Mouse (Mus musculus) gastrocnemius, adult 2 months (tissue): ENCODE results near the gene Gmpr. TPM values are rescaled to one million over a fixed set of nuclear protein-coding genes. Genes with fewer than 3 reads are reported as not detected.

Source experiments
- DNase-seq: peaks from one replicate; pipeline ENCODE4 v3.0.0; 2022
- H3K27ac ChIP-seq: fragments of 200-600 bp; 2 replicates; pipeline ENCODE4 v1.8.1; 2022; ENCODE audit warnings: mild to moderate bottlenecking
- H3K4me3 ChIP-seq: fragments of 200-600 bp; 2 replicates; pipeline ENCODE4 v1.8.1; 2022; ENCODE audit warnings: mild to moderate bottlenecking, moderate library complexity
- CTCF ChIP-seq: fragments of 200-600 bp; IDR thresholded peaks from 2 replicates; pipeline ENCODE4 v1.8.1; 2022; ENCODE audit warnings: antibody characterized with exemption, mild to moderate bottlenecking, moderate library complexity
- intact Hi-C: fragments of 180-260 bp; cut with DNase I; formaldehyde crosslinking; loops from one replicate; pipeline ENCODE4 v1.15.1; 2025
- total RNA-seq, 2 experiments: library from RNA; stranded (reverse); gene quantifications; 2 replicates each; pipeline ENCODE4 v1.2.3; 2021

The Gmpr gene
- total RNA-seq, 2 experiments from 2014 or later, result 152 to 185 TPM

- no peak for DNase-seq
- intact Hi-C loops, result no loop called here
- Histone ChIP-seq H3K4me3 (peak overlapping the region; percentile 25), H3K27ac (peak overlapping the region; percentile 73)
- no peak for TF ChIP-seq CTCF
Observed at GRCm38 (mm10) chr13:45562011-45562410, 54.8 kb downstream of the Gmpr start.

- intact Hi-C loops, result no loop called here
- H3K27ac ChIP-seq, result no peak overlapping the region
Observed at GRCm38 (mm10) chr13:45564946-45565345, 57.7 kb downstream of the Gmpr start.

GRCm38 (mm10) chr13:45569932-45570331 is 62.7 kb downstream of the Gmpr start:
- intact Hi-C loops, result loop anchor here (5.0 kb wide), 4 partner anchors 67 to 687 kb away; no protein-coding TSS in a partner anchor
- H3K27ac ChIP-seq, result no peak overlapping the region
- no peak for DNase-seq
- H3K4me3 ChIP-seq, result no peak overlapping the region
- TF ChIP-seq CTCF, result no peak

More at GRCm38 (mm10) chr13:45564946-45565345, 57.7 kb downstream of the Gmpr start:
- no peak for TF ChIP-seq CTCF
- no peak overlapping the region for H3K4me3 ChIP-seq
- DNase-seq, result no peak

GRCm38 (mm10) chr13:45571795-45572262 is 64.6 kb downstream of the Gmpr start:
- no peak overlapping the region for H3K4me3 ChIP-seq
- TF ChIP-seq CTCF, result peak; percentile 98
- peak; percentile 78 for DNase-seq
- H3K27ac ChIP-seq, result no peak overlapping the region
- intact Hi-C loops, result loop anchor here (1.0 to 5.0 kb wide), 5 partner anchors 33 to 685 kb away; no protein-coding TSS in a partner anchor

- peak; percentile 70 for DNase-seq
- Histone ChIP-seq H3K27ac (no peak overlapping the region), H3K4me3 (no peak overlapping the region)
- intact Hi-C loops, result loop anchor here (5.0 kb wide), 4 partner anchors 65 to 685 kb away; no protein-coding TSS in a partner anchor
- TF ChIP-seq CTCF, result peak; percentile 94; the same call in 1 of the 2 replicates
Observed at GRCm38 (mm10) chr13:45572768-45573167, 65.5 kb downstream of the Gmpr start.

- Histone ChIP-seq H3K4me3 (peak overlapping the region; percentile 42), H3K27ac (peak overlapping the region; percentile 78)
- intact Hi-C loops, result no loop called here
- peak; percentile 84 for DNase-seq
- TF ChIP-seq CTCF, result no peak
Observed at GRCm38 (mm10) chr13:45576185-45576584, 68.9 kb downstream of the Gmpr start.

GRCm38 (mm10) chr13:45577366-45577765 is 70.1 kb downstream of the Gmpr start:
- intact Hi-C loops, result no loop called here

GRCm38 (mm10) chr13:45577784-45578183 is 70.5 kb downstream of the Gmpr start:
- peak; percentile 48 for TF ChIP-seq CTCF
- intact Hi-C loops, result no loop called here
- H3K27ac ChIP-seq, result peak overlapping the region; percentile 28; the same call in 1 of the 2 replicates
- no peak for DNase-seq
- H3K4me3 ChIP-seq, result no peak overlapping the region

More at GRCm38 (mm10) chr13:45577366-45577765, 70.1 kb downstream of the Gmpr start:
- no peak for DNase-seq
- TF ChIP-seq CTCF, result no peak
- no peak overlapping the region for H3K4me3 ChIP-seq
- H3K27ac ChIP-seq, result peak overlapping the region; percentile 28; the same call in 1 of the 2 replicates

- no peak for TF ChIP-seq CTCF
- DNase-seq, result no peak
- intact Hi-C loops, result no loop called here
- Histone ChIP-seq H3K27ac (no peak overlapping the region), H3K4me3 (no peak overlapping the region)
Observed at GRCm38 (mm10) chr13:45579751-45580150, 72.5 kb downstream of the Gmpr start.

- DNase-seq, result no peak
- Histone ChIP-seq H3K4me3 (no peak overlapping the region), H3K27ac (no peak overlapping the region)
- intact Hi-C loops, result no loop called here
- TF ChIP-seq CTCF, result no peak
Observed at GRCm38 (mm10) chr13:45582294-45582693, 75.0 kb downstream of the Gmpr start.

GRCm38 (mm10) chr13:45583061-45583460 is 75.8 kb downstream of the Gmpr start:
- Histone ChIP-seq H3K27ac (no peak overlapping the region), H3K4me3 (no peak overlapping the region)
- TF ChIP-seq CTCF, result peak; percentile 36; the same call in 1 of the 2 replicates
- DNase-seq, result no peak
- intact Hi-C loops, result no loop called here

GRCm38 (mm10) chr13:45590898-45591297 is 83.7 kb downstream of the Gmpr start:
- DNase-seq, result no peak
- Histone ChIP-seq H3K27ac (no peak overlapping the region), H3K4me3 (no peak overlapping the region)
- intact Hi-C loops, result no loop called here
- TF ChIP-seq CTCF, result no peak

GRCm38 (mm10) chr13:45593914-45594313 is 86.7 kb downstream of the Gmpr start:
- DNase-seq, result no peak
- intact Hi-C loops, result no loop called here
- Histone ChIP-seq H3K27ac (no peak overlapping the region), H3K4me3 (no peak overlapping the region)
- no peak for TF ChIP-seq CTCF

GRCm38 (mm10) chr13:45595416-45595815 is 88.2 kb downstream of the Gmpr start:
- Histone ChIP-seq H3K27ac (no peak overlapping the region), H3K4me3 (no peak overlapping the region)
- intact Hi-C loops, result no loop called here
- TF ChIP-seq CTCF, result no peak
- no peak for DNase-seq
